Mouse (Mus musculus): Measurements from ENCODE around the gene Gtf2i. TPM values are rescaled to one million over a fixed set of nuclear protein-coding genes. Genes with fewer than 3 reads are reported as not detected.
"Not testable (repeated sequence)": the region's sequence is repeated elsewhere in the genome, so short reads cannot be mapped to it uniquely, and the experiment has no call there.

Gene Gtf2i
- total RNA-seq (2015; ENCODE audit: low replicate concordance) (20.2 and 37.3 TPM in 2 replicates), total RNA-seq (2017; ENCODE audit: low replicate concordance) (21.2 and 37.5 TPM in 2 replicates)

- ATAC-seq (replicated peaks; ENCODE audit: low FRiP score, poor library complexity, severe bottlenecking) = peak; percentile 85
Observed at GRCm38 (mm10) chr5:134314688-134315622, at the start of gene Gtf2i. TSS of gene Gtf2i (minus strand) at chr5:134314760.

DNA sequence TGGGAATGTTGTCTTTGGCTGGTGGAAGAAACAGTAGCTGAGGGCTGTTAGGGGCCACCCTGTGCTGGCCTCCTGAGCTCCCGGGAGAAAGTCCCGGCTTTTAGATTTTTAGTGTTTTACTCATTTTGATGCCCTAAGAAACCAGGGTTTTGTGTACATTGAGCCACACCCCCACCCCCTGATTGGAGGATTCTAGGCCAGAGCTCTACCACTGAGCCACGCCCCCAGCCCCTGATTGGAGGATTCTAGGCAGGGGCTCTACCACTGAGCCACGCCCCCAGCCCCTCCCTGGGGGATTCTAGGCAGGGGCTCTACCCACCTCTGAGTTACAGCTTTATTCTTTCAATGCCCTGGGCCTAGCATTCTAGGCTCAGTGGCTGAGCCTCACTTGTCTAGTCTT lies 44.5 kb upstream of the Gtf2i start:
- ATAC-seq (replicated peaks; ENCODE audit: low FRiP score, poor library complexity, severe bottlenecking) = no peak

- not testable (repeated sequence) for ATAC-seq (replicated peaks; ENCODE audit: low FRiP score, poor library complexity, severe bottlenecking)
Observed at GRCm38 (mm10) chr5:134355372-134355771, 40.8 kb upstream of the Gtf2i start.

- no peak for ATAC-seq (replicated peaks; ENCODE audit: low FRiP score, poor library complexity, severe bottlenecking)
Observed at GRCm38 (mm10) chr5:134353117-134353516, 38.6 kb upstream of the Gtf2i start.

GRCm38 (mm10) chr5:134352527-134353001 lies 38.0 kb upstream of the Gtf2i start:
- ATAC-seq (replicated peaks; ENCODE audit: low FRiP score, poor library complexity, severe bottlenecking) = no peak

DNA sequence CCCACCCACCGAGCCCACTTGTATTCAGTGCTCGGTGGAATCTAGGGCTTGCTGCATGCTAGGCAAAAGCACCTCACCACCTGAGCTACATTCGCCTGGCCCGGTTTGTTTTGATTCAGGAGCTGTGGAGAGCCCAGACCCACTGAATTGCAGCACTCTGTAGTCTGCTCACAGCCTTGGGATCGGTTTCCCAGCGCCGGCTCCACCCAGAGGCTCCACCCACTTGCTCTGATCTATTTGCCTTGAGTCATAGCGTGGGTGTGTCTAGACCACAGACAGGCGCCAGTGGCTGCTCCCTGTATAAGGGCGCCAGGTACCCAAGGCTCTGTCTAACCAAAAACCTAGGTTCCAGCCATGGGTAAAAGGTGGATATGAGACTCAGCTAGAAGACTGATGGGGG lies 36.1 kb upstream of the Gtf2i start:
- peak; percentile 95 for ATAC-seq (replicated peaks; ENCODE audit: low FRiP score, poor library complexity, severe bottlenecking)

DNA sequence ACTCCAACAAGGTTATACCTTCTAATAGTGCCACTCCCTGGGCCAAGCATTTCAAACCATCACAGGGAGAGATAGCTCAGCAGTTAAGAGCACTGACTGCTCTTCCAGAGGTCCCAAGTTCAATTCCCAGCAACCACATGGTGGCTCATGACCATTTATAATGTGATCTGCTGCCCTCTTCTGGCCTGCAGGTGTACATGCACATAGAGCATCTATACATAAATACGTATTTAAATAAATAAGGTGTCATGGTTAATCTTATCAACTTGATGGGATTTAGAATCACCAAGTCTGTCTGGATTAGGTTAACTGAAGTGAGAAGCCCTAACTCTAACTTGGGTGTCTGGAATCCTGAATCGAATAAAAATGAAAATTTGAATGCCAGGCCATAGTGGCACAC lies 32.5 kb upstream of the Gtf2i start:
- ATAC-seq (replicated peaks; ENCODE audit: low FRiP score, poor library complexity, severe bottlenecking) = no peak

DNA sequence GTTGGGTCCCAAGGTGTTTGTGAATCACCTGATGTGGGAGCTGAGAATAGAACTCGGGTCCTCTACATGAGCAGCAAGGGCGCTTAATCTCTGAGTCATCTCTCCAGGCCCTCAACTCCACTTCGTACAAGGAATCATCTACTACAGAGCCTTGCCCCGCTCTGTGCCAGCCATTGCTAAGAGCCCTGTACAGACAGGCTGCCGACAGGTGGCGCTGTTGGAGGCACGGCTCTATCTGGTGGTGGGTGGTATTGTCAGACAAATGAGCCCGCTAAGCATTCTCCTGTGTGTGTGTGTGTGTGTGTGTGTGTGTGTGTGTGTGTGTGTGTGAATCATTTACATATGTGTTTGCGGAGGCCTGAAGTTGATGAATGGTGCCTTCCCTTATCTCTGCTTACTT lies 30.9 kb upstream of the Gtf2i start:
- peak; percentile 46; the same call in 1 of the 2 replicates for ATAC-seq (replicated peaks; ENCODE audit: low FRiP score, poor library complexity, severe bottlenecking)

- no peak for ATAC-seq (replicated peaks; ENCODE audit: low FRiP score, poor library complexity, severe bottlenecking)
Observed at GRCm38 (mm10) chr5:134344076-134344475, 29.5 kb upstream of the Gtf2i start.

GRCm38 (mm10) chr5:134343530-134343929 lies 29.0 kb upstream of the Gtf2i start:
- not testable (repeated sequence) for ATAC-seq (replicated peaks; ENCODE audit: low FRiP score, poor library complexity, severe bottlenecking)

GRCm38 (mm10) chr5:134342503-134343205 lies 28.1 kb upstream of the Gtf2i start:
- ATAC-seq (replicated peaks; ENCODE audit: low FRiP score, poor library complexity, severe bottlenecking) = no peak

GRCm38 (mm10) chr5:134341721-134342120 lies 27.2 kb upstream of the Gtf2i start:
- no peak for ATAC-seq (replicated peaks; ENCODE audit: low FRiP score, poor library complexity, severe bottlenecking)

DNA sequence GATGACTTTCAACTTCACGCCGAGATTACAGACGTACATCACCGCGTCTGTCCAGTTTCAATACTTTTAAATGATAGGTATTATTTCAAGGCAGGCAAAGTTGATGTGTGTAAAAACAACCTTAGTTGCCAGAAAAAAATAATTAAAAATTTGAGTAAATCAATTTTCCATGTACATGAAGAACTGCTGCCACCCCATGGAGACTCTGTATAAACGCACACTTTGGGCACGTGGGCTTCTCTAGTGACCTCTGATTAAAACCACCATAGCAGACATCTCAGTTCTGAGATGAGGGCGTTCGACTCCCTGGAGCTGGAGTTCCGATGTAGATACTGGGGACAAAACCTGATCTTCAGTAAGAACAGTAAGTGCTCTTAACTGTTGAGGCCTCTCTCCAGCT lies 26.8 kb upstream of the Gtf2i start:
- no peak for ATAC-seq (replicated peaks; ENCODE audit: low FRiP score, poor library complexity, severe bottlenecking)

GRCm38 (mm10) chr5:134340101-134340522 lies 25.6 kb upstream of the Gtf2i start:
- no peak for ATAC-seq (replicated peaks; ENCODE audit: low FRiP score, poor library complexity, severe bottlenecking)

DNA sequence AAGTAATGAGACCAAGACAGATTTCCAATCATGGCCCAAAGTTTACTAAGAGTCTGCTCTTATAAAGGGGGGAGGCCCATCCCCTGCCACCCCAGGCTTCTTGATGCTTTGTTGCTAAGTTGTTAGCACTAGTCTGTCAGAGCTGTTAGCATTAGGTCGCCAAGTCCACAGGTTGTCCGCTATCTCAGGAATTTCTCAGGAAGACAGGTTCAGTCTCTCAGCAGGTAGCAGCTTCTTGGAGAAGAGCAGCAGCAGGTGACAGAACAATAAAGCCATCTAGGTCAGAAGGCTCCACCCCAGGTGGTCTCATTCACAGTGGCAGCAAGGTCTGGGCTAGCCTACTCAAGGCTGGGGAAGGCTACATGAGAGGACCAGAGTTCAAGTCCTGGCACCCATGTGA lies 22.5 kb upstream of the Gtf2i start:
- not testable (repeated sequence) for ATAC-seq (replicated peaks; ENCODE audit: low FRiP score, poor library complexity, severe bottlenecking)

GRCm38 (mm10) chr5:134332743-134333142 lies 18.2 kb upstream of the Gtf2i start:
- ATAC-seq (replicated peaks; ENCODE audit: low FRiP score, poor library complexity, severe bottlenecking) = no peak

DNA sequence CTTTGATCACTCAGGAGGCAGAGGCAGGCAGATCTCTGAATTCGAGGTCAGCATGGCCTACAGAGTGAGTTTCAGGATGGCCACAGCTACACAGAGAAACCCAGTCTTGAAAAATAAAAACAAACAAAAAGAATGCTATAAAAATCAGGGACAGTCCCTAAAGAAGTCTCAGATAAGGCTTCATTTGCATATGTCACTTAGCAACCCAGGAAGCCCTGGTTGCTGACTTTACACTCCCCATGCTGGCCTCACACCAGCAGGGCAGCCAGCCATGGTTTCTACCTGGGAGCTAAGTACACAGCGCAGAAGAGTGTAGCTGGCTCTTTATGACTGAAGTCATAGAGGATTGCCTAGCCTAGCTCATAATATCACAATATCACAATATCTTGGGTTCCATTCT lies 15.5 kb upstream of the Gtf2i start:
- no peak for ATAC-seq (replicated peaks; ENCODE audit: low FRiP score, poor library complexity, severe bottlenecking)

- ATAC-seq (replicated peaks; ENCODE audit: low FRiP score, poor library complexity, severe bottlenecking) = no peak
Observed at GRCm38 (mm10) chr5:134329311-134329710, 14.8 kb upstream of the Gtf2i start.

GRCm38 (mm10) chr5:134328482-134329001 lies 14.0 kb upstream of the Gtf2i start:
- ATAC-seq (replicated peaks; ENCODE audit: low FRiP score, poor library complexity, severe bottlenecking) = no peak

GRCm38 (mm10) chr5:134325856-134326566 lies 11.5 kb upstream of the Gtf2i start:
- ATAC-seq (replicated peaks; ENCODE audit: low FRiP score, poor library complexity, severe bottlenecking) = no peak

Measured in erythroid progenitor cell, adult 5-6 weeks (primary cell).